Mouse (Mus musculus) kidney, postnatal 25 days (tissue): ENCODE measurements around the gene Olfr39.
"Not testable (repeated sequence)": the region's sequence is repeated elsewhere in the genome, so short reads cannot be mapped to it uniquely, and the experiment has no call there.

ENCODE experiments used
- DNase-seq, 2 experiments: peaks; one replicate each; pipeline ENCODE4 v3.0.0; 2021; ENCODE audit warnings: mixed read lengths in 2 of 2

Gene Olfr39

DNA sequence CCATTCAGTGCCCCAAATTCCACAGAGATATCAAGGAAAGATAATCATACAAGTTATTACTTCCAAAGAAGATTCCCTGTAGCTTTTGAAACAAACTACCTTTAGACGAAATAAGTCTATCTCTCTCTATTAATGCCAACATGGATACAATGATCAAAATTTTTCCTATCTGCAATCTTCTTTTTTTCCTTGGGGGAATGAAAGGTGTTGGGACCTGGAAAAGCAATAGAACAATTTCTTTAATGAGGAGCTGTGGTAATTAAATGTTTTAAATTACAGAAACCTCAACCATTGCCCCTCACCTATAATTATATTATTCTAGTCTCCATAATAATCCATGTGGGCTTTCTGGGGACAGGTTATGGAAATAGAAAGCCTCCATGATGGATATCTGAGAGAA lies at the start of gene Olfr39:
Gene Olfr39, plus strand, starts transcription at position 301 of the 400 bp plus-strand sequence.
- no peak for DNase-seq

DNA sequence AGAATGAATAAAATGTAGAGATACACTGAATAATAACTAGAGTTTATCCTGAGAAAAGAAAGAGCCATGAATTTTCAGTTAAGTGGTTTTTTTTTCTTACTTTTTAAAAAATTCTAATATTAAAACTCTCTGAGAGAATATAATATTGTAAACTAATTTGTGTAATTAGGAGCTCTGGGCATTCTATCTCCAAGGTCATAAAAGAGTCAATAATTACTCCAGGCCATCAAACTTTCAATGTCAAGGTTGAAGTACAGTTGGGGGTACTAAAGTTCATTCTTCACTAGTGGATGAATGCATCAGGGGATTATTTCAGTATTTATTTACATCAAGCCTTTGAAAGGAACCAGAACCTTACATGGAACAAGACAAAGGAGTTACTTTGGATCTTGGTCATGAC lies 45.3 kb upstream of the Olfr39 start, which contains the start of gene Olfr872:
Gene Olfr872, plus strand, starts transcription at position 301 of the 400 bp plus-strand sequence.
- no peak for DNase-seq

DNA sequence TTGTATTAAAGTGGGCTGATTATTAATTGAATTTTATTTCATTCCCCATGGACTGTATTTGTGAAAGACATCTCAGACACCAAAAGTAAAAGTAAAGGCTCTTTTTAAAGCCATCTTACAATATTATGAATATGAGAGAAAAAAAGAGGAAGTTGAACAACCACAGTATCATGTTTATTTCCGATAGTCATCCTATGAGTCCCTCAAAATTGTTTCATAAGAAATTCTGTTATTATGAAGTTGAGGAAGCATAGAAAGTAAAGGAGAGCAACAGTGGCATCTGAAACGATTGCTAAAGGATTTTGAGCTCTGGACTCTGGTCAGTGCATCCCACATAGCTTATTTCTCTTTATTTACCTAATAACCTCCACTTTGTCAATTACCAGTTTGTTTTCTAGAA lies 44.8 kb upstream of the Olfr39 start:
- no peak for DNase-seq

DNA sequence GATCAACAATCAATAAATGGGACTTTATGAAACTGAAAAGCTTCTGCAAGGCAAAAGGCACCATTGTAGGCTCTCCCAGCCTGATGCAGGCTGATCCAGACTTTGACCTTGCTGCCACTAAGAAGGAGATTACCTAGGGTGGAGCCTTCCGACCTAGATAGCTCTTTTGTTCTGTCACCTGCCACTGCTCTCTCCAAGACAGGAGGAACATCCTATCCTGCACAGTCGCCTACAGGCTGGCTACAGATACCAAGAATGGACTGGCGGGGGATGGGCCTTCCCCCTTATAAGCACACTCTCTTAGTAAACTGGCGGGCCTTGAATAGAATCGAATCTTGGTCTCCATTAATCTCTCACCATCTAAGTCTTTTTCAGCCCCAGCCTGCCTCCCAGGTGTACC lies 13.4 kb downstream of the Olfr39 start:
- DNase-seq, result not testable (repeated sequence)

DNA sequence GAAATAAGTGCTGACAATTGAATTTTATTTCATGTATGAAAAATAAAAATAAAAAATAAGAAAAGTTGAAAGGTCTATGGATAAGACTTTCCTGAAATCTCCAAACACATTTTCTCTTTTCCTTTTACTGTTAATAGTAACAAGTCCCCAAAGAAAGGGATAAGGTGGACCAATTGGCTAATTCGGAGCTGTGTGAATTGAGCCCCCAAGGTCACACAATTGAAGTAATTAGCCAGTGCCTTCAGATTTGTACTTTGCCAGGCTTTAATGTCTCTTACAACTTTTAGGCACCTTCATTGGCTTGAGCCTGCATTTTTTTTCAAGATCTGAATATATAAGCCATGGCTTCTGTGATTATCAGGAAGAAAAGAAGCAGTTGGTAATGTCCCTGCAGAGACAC lies 16.1 kb downstream of the Olfr39 start, which contains the start of gene Olfr873:
Gene Olfr873, plus strand, starts transcription at position 301 of the 400 bp plus-strand sequence.
- no peak for DNase-seq

DNA sequence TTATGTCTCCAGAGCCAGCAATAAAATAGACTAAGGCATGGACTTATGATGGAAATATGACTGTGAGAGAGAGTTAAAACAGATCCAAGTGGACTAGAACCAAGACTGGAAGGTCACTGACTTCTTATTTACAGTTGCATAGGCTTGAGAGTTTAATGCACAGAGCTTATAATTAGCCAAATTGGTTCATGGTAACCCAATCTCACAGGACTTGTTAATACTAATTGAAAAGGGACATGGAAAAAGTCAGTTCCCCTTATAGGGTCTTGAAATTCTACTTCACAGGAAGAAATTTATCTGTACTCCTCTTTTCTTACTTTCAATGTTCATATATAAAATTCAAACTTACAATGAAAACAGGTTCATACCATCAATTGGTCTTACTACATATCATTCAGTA lies 53.8 kb downstream of the Olfr39 start, which contains the start of gene Olfr18:
Gene Olfr18, minus strand, starts transcription at position 101 of the 400 bp plus-strand sequence.
- DNase-seq, result no peak
